Mouse (Mus musculus) megakaryocyte-erythroid progenitor cell, adult 5 weeks (primary cell): ENCODE data around the gene Ctnnbl1. TPM values are rescaled to one million over a fixed set of nuclear protein-coding genes. Genes with fewer than 3 reads are reported as not detected.

Experiments
- polyA plus RNA-seq: library from polyadenylated mRNA; stranded (reverse); fragments of >175 nt; gene quantifications from 2 replicates; pipeline ENCODE4 v1.2.3, GENCODE M21; 2012

Gene Ctnnbl1
- polyA plus RNA-seq = 20.0 and 27.6 TPM in 2 replicates

DNA sequence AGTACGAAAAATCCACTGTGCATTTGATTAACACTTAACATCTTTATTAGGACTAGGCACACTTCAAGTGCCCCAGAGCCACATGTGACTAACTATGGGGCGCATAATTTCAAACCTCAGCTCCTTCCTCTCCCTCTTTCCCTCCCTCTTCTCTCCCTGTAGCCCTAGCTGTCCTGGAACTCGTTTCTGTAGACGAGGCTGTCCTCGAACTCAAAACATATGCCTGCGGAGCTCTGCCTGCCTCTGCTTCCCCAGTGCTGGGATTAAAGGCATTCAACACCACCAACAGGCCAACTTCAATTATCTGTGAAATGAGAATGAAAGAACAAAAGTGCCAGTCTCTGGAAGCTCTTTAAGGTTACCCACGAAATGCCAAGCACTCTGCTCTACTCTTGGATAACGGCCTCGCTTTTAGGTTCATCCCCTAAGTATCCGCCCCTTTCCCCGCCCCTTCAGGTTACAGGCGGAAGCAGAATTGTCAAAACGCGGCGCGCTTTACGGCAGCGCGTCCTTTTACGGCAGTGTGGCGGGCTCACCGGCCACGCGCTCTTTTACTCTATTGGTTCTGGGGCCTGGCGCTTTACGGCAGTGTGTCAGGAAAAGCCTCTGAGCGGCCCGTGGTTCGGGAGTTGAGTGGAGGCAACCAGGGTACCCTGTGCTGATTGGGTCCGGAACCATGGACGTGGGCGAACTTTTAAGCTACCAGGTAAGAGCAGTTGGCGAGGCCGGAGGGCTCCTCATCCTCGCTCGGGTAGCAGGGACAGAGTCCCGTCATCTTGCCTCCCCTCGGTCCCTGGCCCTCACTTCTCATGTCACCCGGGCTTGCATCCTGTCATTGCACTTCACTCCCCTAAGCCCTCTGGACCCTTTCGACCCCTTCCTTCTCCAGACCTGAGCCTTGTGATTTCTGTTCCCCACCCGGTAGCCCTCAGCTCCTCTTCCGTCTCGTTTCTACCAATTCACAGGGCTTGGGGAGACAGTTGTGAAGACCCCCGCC, at the start of gene Ctnnbl1:
TSS of gene Ctnnbl1 (plus strand) at position 548 of the 997 bp plus-strand sequence.

GRCm38 (mm10) chr2:157914105-157914764, 177.0 kb downstream of the Ctnnbl1 start, which contains the start of gene Vstm2l:
Gene Vstm2l, plus strand, starts transcription at chr2:157914653.

Other genes starting within 250 kb of the Ctnnbl1 start
- gene Nnat, start 177.3 kb upstream of the Ctnnbl1 start, polyA plus RNA-seq = 0.22 and 0.56 TPM in 2 replicates
- gene Blcap, start 166.1 kb upstream of the Ctnnbl1 start, polyA plus RNA-seq = 11.7 and 14.7 TPM in 2 replicates
- gene Vstm2l, start 177.3 kb downstream of the Ctnnbl1 start, polyA plus RNA-seq = not detected in 2 replicates